Mouse (Mus musculus): ENCODE measurements around the gene Dab2ip. TPM values are rescaled to one million over a fixed set of nuclear protein-coding genes. Genes with fewer than 3 reads are reported as not detected.

Dab2ip gene
- polyA plus RNA-seq, 1 experiment: 28.5 TPM

DNA sequence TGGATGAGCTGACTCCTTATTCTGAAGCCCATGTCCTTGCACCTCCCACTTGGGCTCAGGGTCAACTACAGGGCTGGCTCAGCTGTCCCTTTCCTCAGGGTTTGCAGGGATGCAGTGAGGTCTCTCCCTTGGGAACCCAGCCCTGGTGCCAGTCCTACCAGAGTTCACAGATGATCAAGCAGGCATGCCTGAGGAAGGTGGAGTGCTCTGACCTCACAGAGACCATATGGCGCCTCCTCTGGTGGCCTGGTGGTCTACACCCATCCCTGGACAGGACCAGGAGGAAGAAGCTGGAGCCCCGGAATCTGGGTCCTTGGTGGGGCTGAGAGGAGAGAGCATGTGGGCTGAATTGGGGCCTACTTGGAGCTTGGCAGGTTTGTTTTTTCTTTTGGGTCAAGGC lies 57.9 kb downstream of the Dab2ip start:
- TF ChIP-seq POLR2A (IDR thresholded peaks at IDR 0.05; ENCODE audit: control insufficient read depth, low read depth, low read length): no peak
- no peak for TF ChIP-seq CTCF (IDR thresholded peaks at IDR 0.05; ENCODE audit: control insufficient read depth, insufficient read depth, insufficient replicate concordance, low read depth, low read length)
- Histone ChIP-seq H3K27ac (ENCODE audit: control insufficient read depth, insufficient read depth, low read depth, low read length) (no peak overlapping the region), H3K4me1 (ENCODE audit: control insufficient read depth, insufficient read depth, low read length) (peaks cover 7% of the 10 kb centered on the region), H3K27me3 (ENCODE audit: control insufficient read depth, insufficient read depth, low read length) (no peaks in the 10 kb centered on the region), H3K36me3 (ENCODE audit: control insufficient read depth, insufficient read depth, low read length) (no peaks in the 10 kb centered on the region), H3K4me3 (ENCODE audit: control insufficient read depth, low read depth, low read length) (no peak overlapping the region)

DNA sequence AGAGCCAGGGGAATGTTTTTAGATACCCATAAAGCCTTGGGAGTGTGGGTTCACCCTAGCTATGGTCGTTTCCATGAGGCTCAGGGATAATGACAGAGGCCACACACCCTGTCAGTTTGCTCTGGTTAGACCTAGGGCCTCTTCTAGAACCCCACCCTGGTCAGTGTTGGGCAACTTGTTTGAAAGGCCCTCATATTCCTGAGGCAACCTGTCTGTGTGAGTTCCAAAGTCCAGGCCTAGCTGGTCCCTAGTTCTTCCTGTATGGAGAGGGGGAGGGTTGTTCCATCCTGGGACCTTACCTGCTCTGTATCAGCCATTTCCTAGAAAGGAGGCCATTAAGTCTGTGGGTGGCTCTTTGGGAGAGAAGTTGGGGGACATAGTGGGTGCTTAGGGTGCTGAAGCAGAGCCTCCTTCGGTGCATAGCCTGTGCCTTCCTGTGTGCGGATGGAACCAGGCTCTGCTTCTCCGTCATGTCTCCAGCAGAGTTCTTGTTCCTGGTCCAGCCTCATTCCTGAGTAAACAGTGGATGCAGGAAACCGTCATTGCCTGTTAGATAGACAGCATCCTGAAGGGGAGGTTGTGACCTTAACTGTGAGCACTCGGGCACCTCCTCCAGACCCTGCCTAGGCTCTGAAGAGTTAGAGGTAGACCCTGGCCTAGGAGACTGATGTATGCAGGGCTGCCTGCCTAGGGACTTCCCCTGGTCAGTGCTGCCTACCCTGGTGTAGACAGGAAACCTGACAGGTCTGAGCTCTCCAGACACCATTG lies 59.0 kb downstream of the Dab2ip start:
- H3K4me1 ChIP-seq (ENCODE audit: control insufficient read depth, insufficient read depth, low read length): peaks cover 7% of the 10 kb centered on the region; the same call in 1 of the 2 replicates
- no peaks in the 10 kb centered on the region for H3K27me3 ChIP-seq (ENCODE audit: control insufficient read depth, insufficient read depth, low read length)
- TF ChIP-seq POLR2A (IDR thresholded peaks at IDR 0.05; ENCODE audit: control insufficient read depth, low read depth, low read length) (no peak), CTCF (IDR thresholded peaks at IDR 0.05; ENCODE audit: control insufficient read depth, insufficient read depth, insufficient replicate concordance, low read depth, low read length) (no peak)
- no peak overlapping the region for H3K4me3 ChIP-seq (ENCODE audit: control insufficient read depth, low read depth, low read length)
- no peak overlapping the region for H3K27ac ChIP-seq (ENCODE audit: control insufficient read depth, insufficient read depth, low read depth, low read length)
- no peaks in the 10 kb centered on the region for H3K36me3 ChIP-seq (ENCODE audit: control insufficient read depth, insufficient read depth, low read length)

DNA sequence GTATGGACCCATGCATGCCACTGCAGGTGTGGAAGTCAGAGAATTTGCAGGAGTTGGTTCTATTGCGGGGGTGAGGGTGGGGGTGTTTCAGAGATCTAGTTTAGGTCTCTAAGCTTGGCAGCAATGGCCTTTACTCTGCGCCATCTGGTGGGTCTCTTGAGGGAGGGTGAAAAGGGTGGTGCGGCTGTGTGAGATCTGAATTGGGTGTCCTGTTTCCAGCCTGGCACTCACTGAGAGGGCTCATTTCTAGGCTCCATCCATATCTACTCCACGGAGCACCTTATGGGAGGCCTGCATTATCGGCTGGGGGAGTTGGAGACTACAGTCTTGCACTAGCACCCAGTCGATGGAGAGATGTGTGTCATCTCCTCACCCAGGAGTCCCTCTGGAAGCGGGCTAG lies 60.9 kb downstream of the Dab2ip start:
- Histone ChIP-seq H3K27me3 (ENCODE audit: control insufficient read depth, insufficient read depth, low read length) (no peaks in the 10 kb centered on the region), H3K27ac (ENCODE audit: control insufficient read depth, insufficient read depth, low read depth, low read length) (no peak overlapping the region), H3K4me1 (ENCODE audit: control insufficient read depth, insufficient read depth, low read length) (peaks cover 12% of the 10 kb centered on the region), H3K4me3 (ENCODE audit: control insufficient read depth, low read depth, low read length) (no peak overlapping the region), H3K36me3 (ENCODE audit: control insufficient read depth, insufficient read depth, low read length) (no peaks in the 10 kb centered on the region)
- TF ChIP-seq POLR2A (IDR thresholded peaks at IDR 0.05; ENCODE audit: control insufficient read depth, low read depth, low read length): no peak
- TF ChIP-seq CTCF (IDR thresholded peaks at IDR 0.05; ENCODE audit: control insufficient read depth, insufficient read depth, insufficient replicate concordance, low read depth, low read length): no peak

DNA sequence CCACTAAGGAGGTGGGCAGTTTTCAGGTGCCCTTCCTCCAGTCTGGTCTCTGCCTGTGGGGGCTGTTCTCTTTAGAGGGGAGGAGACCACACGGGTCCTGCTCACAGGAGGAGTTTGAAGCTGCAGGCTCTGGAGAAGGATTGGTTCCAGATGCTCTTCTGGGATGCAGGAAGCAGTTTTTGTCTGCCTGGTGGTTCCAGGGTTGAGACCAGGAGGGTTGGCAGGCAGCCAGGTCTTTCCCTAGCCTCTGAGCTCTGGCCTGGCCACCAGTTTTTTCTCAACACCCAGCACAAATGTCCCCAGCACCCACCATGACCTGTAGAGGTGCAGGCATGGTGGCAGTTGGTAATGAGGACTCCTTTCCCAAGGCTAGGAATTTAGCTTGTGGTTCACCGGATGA lies 61.5 kb downstream of the Dab2ip start:
- H3K4me3 ChIP-seq (ENCODE audit: control insufficient read depth, low read depth, low read length): no peak overlapping the region

DNA sequence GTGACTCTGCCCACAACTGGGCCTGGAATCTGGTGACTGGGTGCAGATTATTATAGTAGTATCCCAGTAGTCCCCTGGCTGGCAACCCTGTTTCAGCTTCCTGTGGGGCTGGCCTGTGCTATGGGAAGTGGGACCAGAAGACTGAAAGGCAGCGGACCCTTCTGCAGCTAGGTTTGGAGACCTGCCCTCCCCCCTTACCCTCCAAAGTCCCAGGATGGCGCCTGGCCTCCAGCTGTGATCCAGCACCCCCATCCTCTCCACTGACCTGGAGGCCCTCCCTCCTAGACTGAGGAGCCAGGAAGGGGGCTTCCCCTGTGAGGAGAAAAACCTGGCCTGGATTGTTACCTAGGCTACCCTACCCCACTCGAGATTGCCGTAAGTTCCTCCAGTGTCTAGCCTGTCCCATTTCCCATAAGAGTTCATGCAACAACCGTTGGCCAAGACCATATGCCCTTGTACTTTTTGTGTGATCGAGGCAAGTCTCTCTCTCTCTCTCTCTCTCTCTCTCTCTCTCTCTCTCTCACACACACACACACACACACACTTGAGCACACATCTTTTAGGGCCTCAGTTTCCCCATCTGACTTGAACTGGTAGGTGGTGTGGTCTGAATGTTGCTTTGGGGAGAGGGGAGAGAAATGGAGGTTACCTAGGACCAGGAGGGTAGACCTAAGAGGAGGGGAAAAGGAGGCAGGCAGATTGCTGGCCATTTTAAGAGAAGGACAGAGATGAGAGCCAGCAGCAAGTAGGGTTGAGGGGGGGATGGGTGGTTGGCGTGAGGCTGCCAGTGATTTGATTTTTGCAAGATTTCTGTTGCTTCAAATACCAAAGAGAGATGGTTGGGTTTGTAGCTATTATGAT lies 62.5 kb downstream of the Dab2ip start:
- Histone ChIP-seq H3K27ac (ENCODE audit: control insufficient read depth, insufficient read depth, low read depth, low read length) (no peak overlapping the region), H3K27me3 (ENCODE audit: control insufficient read depth, insufficient read depth, low read length) (no peaks in the 10 kb centered on the region)

More for the DNA sequence above, 61.5 kb downstream of the Dab2ip start:
- TF ChIP-seq POLR2A (IDR thresholded peaks at IDR 0.05; ENCODE audit: control insufficient read depth, low read depth, low read length): no peak
- no peak for TF ChIP-seq CTCF (IDR thresholded peaks at IDR 0.05; ENCODE audit: control insufficient read depth, insufficient read depth, insufficient replicate concordance, low read depth, low read length)
- Histone ChIP-seq H3K36me3 (ENCODE audit: control insufficient read depth, insufficient read depth, low read length) (no peaks in the 10 kb centered on the region), H3K4me1 (ENCODE audit: control insufficient read depth, insufficient read depth, low read length) (peaks cover 12% of the 10 kb centered on the region), H3K27ac (ENCODE audit: control insufficient read depth, insufficient read depth, low read depth, low read length) (no peak overlapping the region), H3K27me3 (ENCODE audit: control insufficient read depth, insufficient read depth, low read length) (no peaks in the 10 kb centered on the region)

DNA sequence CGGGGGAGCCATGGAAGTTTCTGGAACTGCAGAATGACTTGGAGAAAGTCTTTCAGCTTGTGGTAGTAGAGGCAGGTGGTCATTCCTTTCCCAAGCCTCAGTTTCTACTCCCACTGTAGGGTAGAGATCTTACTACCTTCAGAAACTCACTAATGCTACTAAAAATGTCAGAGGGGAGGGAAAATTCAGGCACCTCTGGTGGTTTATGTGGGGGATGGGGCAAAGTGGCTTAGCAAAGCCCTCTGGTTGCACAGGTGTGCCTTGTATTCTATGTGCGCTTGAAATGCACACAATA lies 63.1 kb downstream of the Dab2ip start:
- Histone ChIP-seq H3K36me3 (ENCODE audit: control insufficient read depth, insufficient read depth, low read length) (no peaks in the 10 kb centered on the region), H3K27ac (ENCODE audit: control insufficient read depth, insufficient read depth, low read depth, low read length) (no peak overlapping the region), H3K4me1 (ENCODE audit: control insufficient read depth, insufficient read depth, low read length) (peaks cover 8% of the 10 kb centered on the region), H3K27me3 (ENCODE audit: control insufficient read depth, insufficient read depth, low read length) (no peaks in the 10 kb centered on the region), H3K4me3 (ENCODE audit: control insufficient read depth, low read depth, low read length) (no peak overlapping the region)
- TF ChIP-seq POLR2A (IDR thresholded peaks at IDR 0.05; ENCODE audit: control insufficient read depth, low read depth, low read length) (no peak), CTCF (IDR thresholded peaks at IDR 0.05; ENCODE audit: control insufficient read depth, insufficient read depth, insufficient replicate concordance, low read depth, low read length) (no peak)

More for the DNA sequence above, 62.5 kb downstream of the Dab2ip start:
- peaks cover 11% of the 10 kb centered on the region for H3K4me1 ChIP-seq (ENCODE audit: control insufficient read depth, insufficient read depth, low read length)
- TF ChIP-seq CTCF (IDR thresholded peaks at IDR 0.05; ENCODE audit: control insufficient read depth, insufficient read depth, insufficient replicate concordance, low read depth, low read length) (no peak), POLR2A (IDR thresholded peaks at IDR 0.05; ENCODE audit: control insufficient read depth, low read depth, low read length) (no peak)
- no peak overlapping the region for H3K4me3 ChIP-seq (ENCODE audit: control insufficient read depth, low read depth, low read length)
- no peaks in the 10 kb centered on the region for H3K36me3 ChIP-seq (ENCODE audit: control insufficient read depth, insufficient read depth, low read length)

DNA sequence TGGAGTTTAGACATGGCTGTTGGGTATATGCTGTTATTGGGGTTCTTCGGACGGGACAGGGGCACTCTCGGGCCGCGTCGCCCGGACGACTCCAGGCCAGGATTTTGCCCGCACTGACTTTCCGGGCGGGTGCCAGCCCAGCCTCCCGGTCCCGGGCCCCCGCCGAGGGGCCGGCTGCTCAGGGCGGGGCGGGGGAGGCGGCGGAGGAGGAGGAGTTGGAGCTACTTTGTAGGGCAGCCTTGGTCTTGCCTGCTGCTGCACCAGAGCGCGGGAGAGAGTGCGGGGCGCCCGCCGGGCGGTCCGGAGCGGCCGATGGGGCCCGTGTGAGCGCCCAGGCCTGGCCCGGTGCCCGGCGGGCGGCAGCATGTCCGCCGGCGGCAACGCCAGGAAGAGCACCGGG lies 63.7 kb downstream of the Dab2ip start:
- TF ChIP-seq CTCF (IDR thresholded peaks at IDR 0.05; ENCODE audit: control insufficient read depth, insufficient read depth, insufficient replicate concordance, low read depth, low read length): no peak
- TF ChIP-seq POLR2A (IDR thresholded peaks at IDR 0.05; ENCODE audit: control insufficient read depth, low read depth, low read length): no peak
- H3K27ac ChIP-seq (ENCODE audit: control insufficient read depth, insufficient read depth, low read depth, low read length): no peak overlapping the region

More for the DNA sequence above, 63.7 kb downstream of the Dab2ip start:
- Histone ChIP-seq H3K4me3 (ENCODE audit: control insufficient read depth, low read depth, low read length) (peak overlapping the region; percentile 63), H3K36me3 (ENCODE audit: control insufficient read depth, insufficient read depth, low read length) (no peaks in the 10 kb centered on the region), H3K27me3 (ENCODE audit: control insufficient read depth, insufficient read depth, low read length) (no peaks in the 10 kb centered on the region), H3K4me1 (ENCODE audit: control insufficient read depth, insufficient read depth, low read length) (peaks cover 8% of the 10 kb centered on the region)

All from testis, adult 2 months (tissue).